Mouse (Mus musculus): ENCODE measurements around the gene Cask.

Gene Cask

GRCm38 (mm10) chrX:13518019-13518418 lies 333.1 kb downstream of the Cask start:
- no peak for DNase-seq (ENCODE audit: low read depth, low spot score)

DNA sequence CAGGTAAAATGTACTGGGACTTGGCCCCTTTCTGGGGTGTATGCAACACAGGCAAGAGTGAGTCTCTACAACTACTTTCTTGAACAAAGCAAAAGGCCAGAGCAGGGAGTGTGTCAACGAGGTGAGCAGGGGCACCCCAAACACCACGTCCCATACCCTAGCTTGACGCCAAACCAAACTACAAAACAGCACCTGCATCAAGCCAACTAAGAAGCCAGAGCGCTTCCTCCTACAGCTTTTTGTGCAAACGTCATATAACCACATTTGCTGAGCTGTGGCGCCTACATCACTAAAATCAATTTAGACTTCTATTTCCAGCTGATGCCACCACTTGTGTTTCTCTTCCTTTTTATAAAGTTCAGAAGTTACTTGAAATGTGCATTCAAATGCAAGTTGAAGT lies 334.7 kb downstream of the Cask start:
- no peak for DNase-seq (ENCODE audit: low read depth, low spot score)

DNA sequence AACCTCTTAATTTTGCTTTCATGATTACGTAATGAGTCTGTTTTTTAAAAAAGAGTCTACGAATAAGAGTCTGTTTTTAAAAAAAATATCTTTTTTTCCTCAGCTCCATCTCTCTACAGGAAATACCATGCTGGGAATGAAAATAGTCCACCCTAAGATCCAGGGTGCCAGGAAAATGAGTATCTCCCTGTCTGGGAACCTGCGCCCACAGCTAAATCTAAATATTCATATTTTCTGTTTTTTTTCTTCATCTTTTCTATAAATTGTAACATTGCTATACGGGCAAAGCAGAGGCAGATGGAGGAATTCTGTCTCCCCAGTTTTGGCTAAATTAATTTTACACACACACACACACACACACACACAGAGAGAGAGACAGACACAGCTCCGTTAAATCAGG lies 337.3 kb downstream of the Cask start:
- no peak for DNase-seq (ENCODE audit: low read depth, low spot score)

DNA sequence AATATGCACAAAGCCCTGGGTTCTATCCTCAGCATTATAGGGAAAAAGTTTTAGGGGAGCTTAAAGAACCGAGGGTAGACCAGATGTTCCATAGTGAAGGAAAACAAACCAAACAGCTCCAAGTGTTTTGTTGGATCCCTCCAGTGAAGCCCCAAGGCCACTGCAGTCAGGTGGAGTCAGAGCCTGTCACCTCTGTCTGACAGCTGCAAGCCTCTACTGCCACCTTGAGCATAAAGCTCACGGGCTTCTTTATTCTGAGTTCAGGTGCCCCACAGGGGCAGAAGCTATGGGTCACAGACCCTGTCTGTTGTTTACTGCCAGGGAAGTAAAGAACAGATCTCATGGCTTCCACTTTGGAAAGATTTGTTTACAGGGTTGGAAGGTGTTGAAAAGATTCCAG lies 338.0 kb downstream of the Cask start:
- no peak for DNase-seq (ENCODE audit: low read depth, low spot score)

GRCm38 (mm10) chrX:13506376-13506775 lies 344.8 kb downstream of the Cask start:
- DNase-seq (ENCODE audit: low read depth, low spot score): no peak

- no peak for DNase-seq (ENCODE audit: low read depth, low spot score)
Observed at GRCm38 (mm10) chrX:13504389-13504788, 346.8 kb downstream of the Cask start.

- no peak for DNase-seq (ENCODE audit: low read depth, low spot score)
Observed at GRCm38 (mm10) chrX:13502862-13503375, 348.2 kb downstream of the Cask start.

GRCm38 (mm10) chrX:13500284-13500683 lies 350.9 kb downstream of the Cask start:
- no peak for DNase-seq (ENCODE audit: low read depth, low spot score)

DNA sequence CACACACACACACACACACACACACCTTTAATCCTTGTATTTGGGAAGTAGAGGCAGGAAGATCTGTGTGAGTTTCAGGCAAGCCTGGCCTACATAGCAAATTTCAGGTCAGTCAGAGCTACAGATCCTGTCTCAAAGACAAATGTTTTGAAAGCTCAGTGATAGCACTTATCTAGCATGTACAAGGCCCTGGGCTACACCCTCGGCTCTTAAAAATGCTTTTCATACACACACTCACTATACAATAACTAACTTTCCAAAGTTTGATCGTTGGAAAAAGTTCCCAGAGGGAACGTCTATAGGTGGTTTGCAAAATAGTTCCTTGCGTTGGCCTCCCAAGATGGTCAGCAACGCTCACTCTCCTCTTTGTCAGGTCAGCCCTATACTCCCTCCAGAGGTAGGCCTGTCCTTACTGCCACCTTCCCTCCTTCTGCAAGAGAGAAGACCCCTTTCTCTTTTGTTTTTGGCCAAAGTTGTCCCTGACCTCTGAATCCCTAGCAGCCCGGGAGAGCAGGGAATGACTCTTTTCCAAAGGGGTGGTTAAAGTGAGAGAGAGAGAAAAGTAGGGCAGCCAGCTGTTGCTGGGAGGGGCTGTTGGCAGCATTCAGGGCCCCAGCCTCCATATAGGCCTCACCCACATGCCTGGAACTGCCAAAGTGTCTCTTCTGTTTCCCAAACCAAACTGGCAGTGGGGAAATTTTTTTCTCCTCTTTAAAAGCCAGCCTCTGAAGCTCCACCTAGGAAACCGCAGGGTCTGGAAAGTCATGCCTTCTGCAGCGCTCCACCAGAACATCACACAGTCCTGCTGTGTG lies 356.1 kb downstream of the Cask start:
- DNase-seq (ENCODE audit: low read depth, low spot score): no peak

GRCm38 (mm10) chrX:13492922-13493321 lies 358.2 kb downstream of the Cask start:
- no peak for DNase-seq (ENCODE audit: low read depth, low spot score)

DNA sequence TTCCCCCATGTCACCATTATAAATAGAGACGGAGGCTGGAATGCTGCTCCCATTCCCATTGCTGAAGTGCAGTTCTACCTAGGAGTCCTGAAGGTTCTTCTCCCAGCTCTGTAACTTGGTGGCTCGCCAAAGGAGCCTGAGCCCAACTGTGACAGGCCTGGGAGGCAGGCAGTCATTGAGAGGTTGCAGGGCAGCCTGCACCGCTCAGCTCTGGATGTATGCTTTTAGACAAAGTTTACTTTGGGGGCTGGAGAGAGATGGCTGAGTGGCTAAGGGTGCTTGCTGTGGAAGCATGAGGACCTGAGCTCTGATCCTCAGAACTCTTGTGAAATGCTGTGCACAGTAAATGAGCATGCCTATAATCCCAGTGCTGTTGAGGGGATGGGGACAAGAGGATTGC lies 360.2 kb downstream of the Cask start:
- no peak for DNase-seq (ENCODE audit: low read depth, low spot score)

GRCm38 (mm10) chrX:13489761-13490160 lies 361.4 kb downstream of the Cask start:
- DNase-seq (ENCODE audit: low read depth, low spot score): no peak

- no peak for DNase-seq (ENCODE audit: low read depth, low spot score)
Observed at GRCm38 (mm10) chrX:13489001-13489400, 362.2 kb downstream of the Cask start.

GRCm38 (mm10) chrX:13484447-13484846 lies 366.7 kb downstream of the Cask start:
- no peak for DNase-seq (ENCODE audit: low read depth, low spot score)

- no peak for DNase-seq (ENCODE audit: low read depth, low spot score)
Observed at GRCm38 (mm10) chrX:13482576-13482975, 368.6 kb downstream of the Cask start.

- DNase-seq (ENCODE audit: low read depth, low spot score): no peak
Observed at GRCm38 (mm10) chrX:13479570-13479969, 371.6 kb downstream of the Cask start.

DNA sequence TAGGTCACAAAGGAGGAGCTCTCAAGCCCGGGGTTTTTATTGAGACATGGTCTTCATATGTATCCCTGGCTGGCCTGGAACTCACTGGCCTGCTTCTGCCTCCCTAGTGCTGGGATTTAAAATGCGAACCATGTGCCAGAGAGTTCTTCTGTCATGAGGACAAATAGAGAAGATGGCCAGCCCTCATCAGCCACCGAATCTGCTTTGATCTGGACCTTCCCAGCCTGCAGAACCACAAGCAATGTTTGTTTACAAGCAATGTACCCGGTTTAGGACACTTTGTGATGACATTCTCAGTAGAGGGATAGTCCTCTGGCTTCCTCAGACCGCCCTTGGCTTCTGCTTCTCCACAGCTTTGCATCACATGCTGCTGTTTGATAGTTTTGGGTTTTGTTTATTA lies 372.9 kb downstream of the Cask start:
- DNase-seq (ENCODE audit: low read depth, low spot score): no peak

DNA sequence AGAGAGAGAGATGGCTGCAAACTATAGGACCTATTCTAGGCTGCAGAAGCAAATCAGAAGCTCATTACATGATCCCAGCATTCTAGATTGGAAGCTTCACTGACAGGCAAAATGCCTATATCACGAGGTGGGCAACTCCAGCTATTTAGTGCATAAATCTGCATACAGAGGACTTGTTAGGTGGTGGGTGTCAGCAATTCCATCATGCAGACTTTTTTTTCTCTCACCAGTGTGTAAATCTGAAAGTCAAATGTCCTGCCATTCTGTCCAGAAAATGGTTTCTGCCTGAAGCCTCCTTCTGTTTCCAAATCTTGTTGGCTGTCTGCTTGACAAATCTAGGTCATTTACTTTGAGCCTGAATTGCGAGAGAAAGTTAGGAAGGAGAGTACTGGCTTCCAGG lies 373.6 kb downstream of the Cask start:
- DNase-seq (ENCODE audit: low read depth, low spot score): no peak

DNA sequence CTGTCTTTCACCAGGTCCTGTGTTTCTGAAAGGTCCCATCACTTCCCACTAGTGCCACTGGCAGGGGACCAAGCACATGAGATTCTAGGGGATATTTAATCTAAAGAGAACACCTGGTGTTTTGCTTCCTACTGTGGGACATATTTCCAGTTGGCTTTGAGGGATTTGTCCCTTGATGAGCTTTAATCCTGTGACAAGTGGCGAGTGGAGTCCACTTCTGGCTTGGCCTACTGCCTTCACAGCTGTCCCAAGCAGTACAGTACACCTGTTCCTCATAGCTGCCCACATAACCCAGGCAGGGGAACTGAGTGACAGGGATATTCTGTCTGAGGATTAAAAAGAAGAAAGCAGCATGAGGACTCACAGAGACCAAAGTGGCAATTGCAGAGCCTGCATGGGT lies 375.8 kb downstream of the Cask start:
- DNase-seq (ENCODE audit: low read depth, low spot score): no peak

DNA sequence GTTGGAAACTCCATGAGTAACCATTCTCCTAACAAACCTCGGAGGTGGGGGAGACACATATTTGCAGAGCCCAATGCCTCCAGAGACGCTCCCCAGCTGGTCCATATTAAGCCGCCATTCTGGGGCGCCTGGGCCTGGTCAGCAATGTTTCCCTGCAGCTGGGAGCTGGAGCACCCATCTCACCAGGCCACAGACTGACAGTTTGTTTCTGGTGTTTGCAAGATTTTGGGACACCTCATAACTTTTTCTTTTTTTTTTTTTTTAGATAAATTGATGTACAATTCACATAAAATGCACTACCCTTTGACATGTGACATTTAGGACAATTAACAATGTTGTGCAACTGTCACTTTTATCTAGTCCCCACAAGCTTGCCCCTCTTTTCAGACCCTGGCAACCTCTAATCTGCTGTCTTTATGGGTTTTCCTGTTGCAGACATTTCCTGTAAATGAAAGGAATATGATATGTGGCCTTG lies 378.4 kb downstream of the Cask start:
- DNase-seq (ENCODE audit: low read depth, low spot score): no peak

GRCm38 (mm10) chrX:13471925-13472324 lies 379.2 kb downstream of the Cask start:
- DNase-seq (ENCODE audit: low read depth, low spot score): no peak

GRCm38 (mm10) chrX:13469160-13470116 lies 381.7 kb downstream of the Cask start:
- no peak for DNase-seq (ENCODE audit: low read depth, low spot score)

Data from c-Kit-negative CD71-positive TER-119-positive erythroid progenitor cells, embryonic 14.5 days (primary cell).